Mouse (Mus musculus) erythroblast, embryonic 14.5 days (primary cell): ENCODE measurements around the gene Cdsn.

Source experiments
- GATA1 ChIP-seq: IDR thresholded peaks from 2 replicates; pipeline ENCODE4 v1.6.1; 2012; ENCODE audit warnings: low read length, inconsistent platforms, mixed read lengths
- TAL1 ChIP-seq: IDR thresholded peaks from 3 replicates; pipeline ENCODE4 v1.6.1; 2012; ENCODE audit warnings: low read length, inconsistent platforms, mixed read lengths

- TF ChIP-seq GATA1 (no peak), TAL1 (no peak)
Measured at GRCm38 (mm10) chr17:35569091-35569944, 17.4 kb downstream of the Cdsn start.
